Mouse (Mus musculus) stomach, postnatal 0 days (tissue): ENCODE data around the gene Ttc23.

Experiments used
- CTCF ChIP-seq: IDR thresholded peaks from 2 replicates; pipeline ENCODE4 v1.5.1; 2016; ENCODE audit warnings: antibody characterized with exemption, low read depth, mild to moderate bottlenecking, moderate library complexity
- EP300 ChIP-seq: optimal IDR thresholded peaks from 2 replicates; pipeline ENCODE3; 2016; ENCODE audit warnings: antibody characterized with exemption

DNA sequence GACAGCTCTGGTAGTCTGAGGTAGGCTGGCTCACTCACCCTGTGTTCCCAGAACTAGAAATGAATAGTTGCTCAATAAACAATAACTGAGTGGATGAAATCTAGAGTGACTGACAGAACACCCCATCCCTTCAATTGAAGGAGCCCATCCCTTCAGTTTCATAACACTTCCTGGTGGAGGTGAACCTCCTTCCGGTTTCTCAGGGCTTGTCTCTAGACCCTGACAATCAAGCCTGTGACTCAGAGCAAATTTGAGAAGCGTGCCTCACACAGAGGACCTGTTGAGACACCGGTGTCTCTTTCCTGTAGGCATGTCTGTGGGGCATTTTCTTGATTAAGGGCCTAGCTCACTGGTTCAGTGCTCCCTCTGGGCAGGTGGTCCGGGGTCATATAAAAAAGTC, 151.3 kb downstream of the Ttc23 start:
- TF ChIP-seq CTCF (no peak), EP300 (no peak)
